Mouse (Mus musculus) lung, adult 2 months (tissue): ENCODE results near the gene Mcrip1.

Experiments
- CTCF ChIP-seq: fragments of 200-500 bp; IDR thresholded peaks from 2 replicates; pipeline ENCODE4 v1.5.1; 2011; ENCODE audit warnings: mild to moderate bottlenecking, low read length, control low read depth; ENCODE audit not compliant: insufficient read depth
- POLR2A ChIP-seq: fragments of 200-500 bp; IDR thresholded peaks from 2 replicates; pipeline ENCODE4 v1.6.1; 2011; ENCODE audit warnings: low read depth, mild to moderate bottlenecking, control low read depth, low read length, borderline replicate concordance; ENCODE audit errors: extremely low read depth

- TF ChIP-seq POLR2A (no peak), CTCF (no peak)
These were observed 3.2 kb upstream of the Mcrip1 start for GRCm38 (mm10) chr11:120552736-120553135.
